Mouse (Mus musculus) T-helper 17 cell (primary cell): ENCODE data around the gene Pcp2.
"Not testable (repeated sequence)": the region's sequence is repeated elsewhere in the genome, so short reads cannot be mapped to it uniquely, and the experiment has no call there.

Source experiments
- in situ Hi-C, 2 experiments: fragments of 300-600 bp; cut with MboI, MseI; formaldehyde crosslinking; loops; 1 replicate in 1 of 2; 2 replicates in 1 of 2; pipeline ENCODE4 v1.15.1; 2025; ENCODE audit warnings: high pct_unique_total_duplicates in 2 of 2

Pcp2 gene

GRCm38 (mm10) chr8:3622119-3622518 lies 3.2 kb downstream of the Pcp2 start:
- in situ Hi-C loops = loop anchor here in 1 of 2 experiments (5.0 to 10.0 kb wide), 2 partner anchors 117 to 545 kb away; partner anchors contain the start of genes Evi5l and Mcoln1

GRCm38 (mm10) chr8:3621199-3621970 lies 4.0 kb downstream of the Pcp2 start, which contains the start of the genes Xab2 and Pet100:
Xab2 (minus strand) TSS chr8:3621316.
Pet100 (plus strand) TSS chr8:3621548.
- in situ Hi-C loops = loop anchor here in 1 of 2 experiments (5.0 to 10.0 kb wide), 2 partner anchors 117 to 546 kb away; partner anchors contain the start of genes Evi5l and Mcoln1

GRCm38 (mm10) chr8:3609816-3610150 lies 15.6 kb downstream of the Pcp2 start:
- in situ Hi-C loops = no loop called here

GRCm38 (mm10) chr8:3609046-3609815 lies 16.1 kb downstream of the Pcp2 start:
- in situ Hi-C loops = no loop called here

GRCm38 (mm10) chr8:3607822-3608221 lies 17.5 kb downstream of the Pcp2 start:
- in situ Hi-C loops = no loop called here

GRCm38 (mm10) chr8:3606593-3606992 lies 18.8 kb downstream of the Pcp2 start:
- in situ Hi-C loops = no loop called here

GRCm38 (mm10) chr8:3603439-3603838 lies 21.9 kb downstream of the Pcp2 start:
- in situ Hi-C loops = no loop called here

GRCm38 (mm10) chr8:3600401-3600800 lies 24.9 kb downstream of the Pcp2 start:
- in situ Hi-C loops = no loop called here

- in situ Hi-C loops = no loop called here
These were observed 26.1 kb downstream of the Pcp2 start for GRCm38 (mm10) chr8:3599219-3599618.

GRCm38 (mm10) chr8:3598054-3598453 lies 27.3 kb downstream of the Pcp2 start:
- in situ Hi-C loops = no loop called here

GRCm38 (mm10) chr8:3594466-3594865 lies 30.9 kb downstream of the Pcp2 start:
- in situ Hi-C loops = no loop called here

- in situ Hi-C loops = no loop called here
These were observed 31.9 kb downstream of the Pcp2 start for GRCm38 (mm10) chr8:3593470-3593869.

GRCm38 (mm10) chr8:3588258-3588633 lies 37.1 kb downstream of the Pcp2 start:
- in situ Hi-C loops = no loop called here

- in situ Hi-C loops = no loop called here
These were observed 37.7 kb downstream of the Pcp2 start for GRCm38 (mm10) chr8:3587391-3588257.

GRCm38 (mm10) chr8:3586993-3587390 lies 38.4 kb downstream of the Pcp2 start, which contains the start of gene Camsap3:
Camsap3 (plus strand) TSS chr8:3587293.
- in situ Hi-C loops = no loop called here

GRCm38 (mm10) chr8:3586452-3586851 lies 38.9 kb downstream of the Pcp2 start:
- in situ Hi-C loops = no loop called here

GRCm38 (mm10) chr8:3581961-3582360 lies 43.4 kb downstream of the Pcp2 start:
- in situ Hi-C loops = not testable (repeated sequence)

GRCm38 (mm10) chr8:3579390-3580364 lies 45.7 kb downstream of the Pcp2 start:
- in situ Hi-C loops = no loop called here

GRCm38 (mm10) chr8:3576211-3576960 lies 49.0 kb downstream of the Pcp2 start:
- in situ Hi-C loops = no loop called here

GRCm38 (mm10) chr8:3574546-3574945 lies 50.8 kb downstream of the Pcp2 start:
- in situ Hi-C loops = no loop called here
